ENCODE assay signal across 10 mouse cellular contexts in the genomic region with DNA sequence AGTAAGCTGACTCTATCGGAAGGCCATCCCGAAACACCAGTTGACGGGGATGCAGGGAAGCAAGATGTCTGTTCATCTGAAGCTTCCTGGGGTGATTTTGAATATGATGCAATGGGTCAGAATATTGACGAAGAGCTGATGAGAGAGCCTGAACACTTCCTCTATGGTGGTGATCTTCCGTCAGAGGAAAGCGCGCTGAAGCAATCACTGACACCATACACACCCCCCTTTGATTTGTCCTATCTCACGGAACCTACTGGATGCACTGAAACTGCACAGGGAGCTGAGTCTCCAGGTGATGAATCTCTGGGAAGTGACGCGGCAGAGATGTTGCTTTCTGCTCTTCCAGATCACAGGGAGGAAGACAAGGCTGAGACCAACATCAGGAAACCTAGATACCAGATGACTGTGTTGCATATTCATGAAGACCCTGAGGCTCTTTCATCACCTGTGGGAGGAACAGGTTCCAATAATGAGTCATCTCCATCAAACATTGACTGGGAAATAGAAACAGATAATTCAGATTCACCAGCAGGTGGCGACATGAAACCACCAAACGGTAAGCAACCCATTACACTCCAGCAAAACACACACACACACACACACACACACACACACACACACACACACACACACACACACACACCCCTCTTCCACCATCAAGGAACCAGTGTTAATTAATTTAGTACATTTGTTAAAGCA.
DNase-seq lines count a peak whose midpoint lies in the region; ATAC-seq and TF ChIP-seq lines count a peak whose summit lies in the region.
"Had no signal": no experiment of that assay in that cellular context is flagged by ENCODE, and none has a peak within 500 bp of the region (broad histone marks: within the 10 kb centered on the region; RNA-seq: fewer than 3 reads in every experiment).

No protein-coding gene starts in this region.

- H3K36me3 ChIP-seq in intestine, embryonic 14.5 days (ENCODE audit: control insufficient read depth, insufficient read depth, low read length): no peaks in the 10 kb centered on the region
- no peaks in the 10 kb centered on the region for H3K36me3 ChIP-seq in intestine, embryonic 15.5 days
- H3K36me3 ChIP-seq in MEL (ENCODE audit: control insufficient read depth in 1 of 2, insufficient read depth in 2 of 2, low read length in 2 of 2): no peaks in the 10 kb centered on the region
- H3K36me3 ChIP-seq in midbrain, embryonic 15.5 days (replicated peaks): no peaks in the 10 kb centered on the region
- H3K36me3 ChIP-seq: embryonic facial prominence, embryonic 15.5 days; lung, embryonic 15.5 days had no signal

- 67% methylated on average over 12 of the region's 12 CpGs for WGBS in intestine, embryonic 14.5 days
- 64% methylated on average over 12 of the region's 12 CpGs for WGBS in intestine, embryonic 15.5 days
- 67% methylated on average over 12 of the region's 12 CpGs for WGBS in midbrain, embryonic 15.5 days

- ATAC-seq in intestine, embryonic 14.5 days (replicated peaks; ENCODE audit: low FRiP score, low TSS enrichment, low read depth): no peak
- no peak for ATAC-seq in intestine, embryonic 15.5 days
- ATAC-seq in midbrain, embryonic 15.5 days (replicated peaks): peak; percentile 66

- no peak overlapping the region for H3K9ac ChIP-seq in intestine, embryonic 14.5 days (ENCODE audit: low read length)
- no peak overlapping the region for H3K9ac ChIP-seq in intestine, embryonic 15.5 days
- H3K9ac ChIP-seq in MEL (ENCODE audit: control insufficient read depth, low read depth, low read length, poor library complexity, severe bottlenecking): no peak overlapping the region
- H3K9ac ChIP-seq in midbrain, embryonic 15.5 days: no peak overlapping the region; the same call in 1 of the 2 replicates
- H3K9ac ChIP-seq: embryonic facial prominence, embryonic 15.5 days; lung, embryonic 15.5 days had no signal

- TF ChIP-seq CTCF in MEL (IDR thresholded peaks at IDR 0.05 in 2 of 3, conservative IDR thresholded peaks at IDR 0.05 in 1 of 3; ENCODE audit: control insufficient read depth in 1 of 3, insufficient read depth in 1 of 3, low read depth in 2 of 3, low read length in 3 of 3, poor library complexity in 1 of 3, severe bottlenecking in 1 of 3): peak; percentile 40 to 81 (median 60)

- no peaks in the 10 kb centered on the region for H3K79me2 ChIP-seq in MEL (ENCODE audit: control insufficient read depth, insufficient read depth, low read length, poor library complexity)

- no peaks in the 10 kb centered on the region for H3K4me1 ChIP-seq in intestine, embryonic 14.5 days (replicated peaks; ENCODE audit: control insufficient read depth, insufficient read depth, low read length)
- no peaks in the 10 kb centered on the region for H3K4me1 ChIP-seq in intestine, embryonic 15.5 days (replicated peaks)
- H3K4me1 ChIP-seq in MEL (ENCODE audit: control insufficient read depth in 1 of 2, insufficient read depth in 2 of 2, low read length in 2 of 2): no peaks in the 10 kb centered on the region
- no peaks in the 10 kb centered on the region for H3K4me1 ChIP-seq in midbrain, embryonic 15.5 days
- H3K4me1 ChIP-seq: embryonic facial prominence, embryonic 15.5 days; lung, embryonic 15.5 days had no signal

- H3K4me2 ChIP-seq in intestine, embryonic 14.5 days (ENCODE audit: low read length): no peak overlapping the region
- no peak overlapping the region for H3K4me2 ChIP-seq in intestine, embryonic 15.5 days (replicated peaks)
- H3K4me2 ChIP-seq in midbrain, embryonic 15.5 days: no peak overlapping the region
- H3K4me2 ChIP-seq: embryonic facial prominence, embryonic 15.5 days; lung, embryonic 15.5 days had no signal

- peak; percentile 58 for DNase-seq in intestine, embryonic 14.5 days (ENCODE audit: low spot score)
- peak; percentile 55 for DNase-seq in MEL (ENCODE audit: low read depth, low spot score)
- peak; percentile 84 to 88 for DNase-seq in cerebellum, postnatal 10 days
- DNase-seq in frontal cortex, postnatal 36 days (ENCODE audit: low spot score in 2 of 2): peak; percentile 34 to 63
- DNase-seq in left cerebral cortex, adult 18-20 months (ENCODE audit: low spot score in 2 of 2): peak; percentile 62 to 70
- peak; percentile 35 for DNase-seq in thymus, postnatal 0 days (ENCODE audit: low spot score)

- TF ChIP-seq POLR2A in MEL (IDR thresholded peaks at IDR 0.05; ENCODE audit: control insufficient read depth in 1 of 2, insufficient read depth in 1 of 2, low read depth in 1 of 2, low read length in 2 of 2, poor library complexity in 1 of 2): no peak

- H3K27ac ChIP-seq in intestine, embryonic 14.5 days (ENCODE audit: low read depth): no peak overlapping the region
- H3K27ac ChIP-seq in intestine, embryonic 15.5 days: no peak overlapping the region
- no peak overlapping the region for H3K27ac ChIP-seq in MEL (ENCODE audit: control insufficient read depth, low read depth, low read length)
- H3K27ac ChIP-seq in midbrain, embryonic 15.5 days: no peak overlapping the region
- H3K27ac ChIP-seq: embryonic facial prominence, embryonic 15.5 days; lung, embryonic 15.5 days had no signal

- H3K9me3 ChIP-seq in intestine, embryonic 14.5 days (ENCODE audit: control insufficient read depth, low read length): no peaks in the 10 kb centered on the region
- H3K9me3 ChIP-seq in intestine, embryonic 15.5 days: no peaks in the 10 kb centered on the region
- H3K9me3 ChIP-seq in MEL (replicated peaks; ENCODE audit: insufficient read depth, low read length): no peaks in the 10 kb centered on the region
- H3K9me3 ChIP-seq in midbrain, embryonic 15.5 days: no peaks in the 10 kb centered on the region
- H3K9me3 ChIP-seq: embryonic facial prominence, embryonic 15.5 days; lung, embryonic 15.5 days had no signal

- no peaks in the 10 kb centered on the region for H3K27me3 ChIP-seq in intestine, embryonic 14.5 days (replicated peaks; ENCODE audit: control insufficient read depth, insufficient read depth, low read length)
- H3K27me3 ChIP-seq in intestine, embryonic 15.5 days (replicated peaks): no peaks in the 10 kb centered on the region
- H3K27me3 ChIP-seq in MEL (ENCODE audit: control insufficient read depth in 1 of 2, insufficient read depth in 2 of 2, low read length in 2 of 2): no peaks in the 10 kb centered on the region
- no peaks in the 10 kb centered on the region for H3K27me3 ChIP-seq in midbrain, embryonic 15.5 days (replicated peaks)
- H3K27me3 ChIP-seq: lung, embryonic 15.5 days had no signal

- no peak for TF ChIP-seq EP300 in MEL (IDR thresholded peaks at IDR 0.05; ENCODE audit: low read depth in 1 of 2, low read length in 2 of 2)

- peak; percentile 85 for TF ChIP-seq RAD21 in MEL (IDR thresholded peaks at IDR 0.05; ENCODE audit: low read depth, low read length)

- no peak overlapping the region for H3K4me3 ChIP-seq in intestine, embryonic 14.5 days (ENCODE audit: low read depth, low read length)
- H3K4me3 ChIP-seq in intestine, embryonic 15.5 days (replicated peaks): no peak overlapping the region
- no peak overlapping the region for H3K4me3 ChIP-seq in MEL (ENCODE audit: control insufficient read depth in 1 of 2, insufficient read depth in 1 of 2, low read depth in 2 of 2, low read length in 2 of 2)
- H3K4me3 ChIP-seq in midbrain, embryonic 15.5 days: no peak overlapping the region
- H3K4me3 ChIP-seq: embryonic facial prominence, embryonic 15.5 days; lung, embryonic 15.5 days had no signal

TF ChIP-seq in MEL, 35 proteins besides CTCF, POLR2A, EP300 and RAD21:
- TF ChIP-seq ZC3H11A (IDR thresholded peaks at IDR 0.05; ENCODE audit: low read depth, low read length) (peak; percentile 93), KAT2A (conservative IDR thresholded peaks at IDR 0.05; ENCODE audit: low read depth, low read length) (no peak), SMC3 (IDR thresholded peaks at IDR 0.05; ENCODE audit: low read depth, low read length) (peak; percentile 95), MEF2A (IDR thresholded peaks at IDR 0.05; ENCODE audit: extremely low read depth, insufficient replicate concordance, low read depth, low read length, poor library complexity, severe bottlenecking) (no peak)
TF ChIP-seq in MEL: peak in this region for 2.

Comparison
In these comparisons a context has a peak if more than half of its experiments do, and no peak if none do; other contexts are left out.
1. DNase-seq: peak in every context shown above with its lines; median percentile 86 in cerebellum, postnatal 10 days; 66 in left cerebral cortex, adult 18-20 months; 58 in intestine, embryonic 14.5 days; 55 in MEL; 48 in frontal cortex, postnatal 36 days; 35 in thymus, postnatal 0 days.